Comparison of ENCODE assay signal across 12 mouse cellular contexts in genomic region chr14:122477971-122478573, GRCm38 (mm10). TPM values are rescaled to one million over a fixed set of nuclear protein-coding genes. Genes with fewer than 3 reads are reported as not detected.
DNase-seq lines count a peak whose midpoint lies in the region; ATAC-seq and TF ChIP-seq lines count a peak whose summit lies in the region.
"Had no signal": no experiment of that assay in that cellular context is flagged by ENCODE, and none has a peak within 500 bp of the region (broad histone marks: within the 10 kb centered on the region; RNA-seq: fewer than 3 reads in every experiment).

No protein-coding gene starts in this region.

- TF ChIP-seq POLR2A in kidney, adult 2 months (IDR thresholded peaks at IDR 0.05; ENCODE audit: low read depth, low read length): no peak

- H3K9ac ChIP-seq in neural tube, embryonic 15.5 days (replicated peaks): peak overlapping the region; percentile 37

- H3K4me1 ChIP-seq in kidney, adult 2 months (ENCODE audit: control insufficient read depth, insufficient read depth, low read length): no peaks in the 10 kb centered on the region
- peaks cover 81% of the 10 kb centered on the region for H3K4me1 ChIP-seq in forebrain, embryonic 10.5 days
- peaks cover 74% of the 10 kb centered on the region for H3K4me1 ChIP-seq in limb, embryonic 10.5 days
- H3K4me1 ChIP-seq in neural tube, embryonic 15.5 days: peaks cover 34% of the 10 kb centered on the region

- H3K27ac ChIP-seq in kidney, adult 2 months (ENCODE audit: insufficient read depth, low read depth, low read length): no peak overlapping the region
- H3K27ac ChIP-seq in forebrain, embryonic 10.5 days: peak overlapping the region; percentile 99
- peak overlapping the region; percentile 97 for H3K27ac ChIP-seq in limb, embryonic 10.5 days
- H3K27ac ChIP-seq in neural tube, embryonic 15.5 days (replicated peaks): peak overlapping the region; percentile 83

- no peak for TF ChIP-seq CTCF in kidney, adult 2 months (conservative IDR thresholded peaks at IDR 0.05; ENCODE audit: insufficient read depth, insufficient read length, low read depth, low read length)

- H3K9me3 ChIP-seq in forebrain, embryonic 10.5 days: no peaks in the 10 kb centered on the region
- no peaks in the 10 kb centered on the region for H3K9me3 ChIP-seq in limb, embryonic 10.5 days (replicated peaks)
- H3K9me3 ChIP-seq in neural tube, embryonic 15.5 days (replicated peaks): no peaks in the 10 kb centered on the region

- H3K27me3 ChIP-seq in kidney, adult 2 months (replicated peaks; ENCODE audit: control insufficient read depth, insufficient read depth, low read length): peaks cover 23% of the 10 kb centered on the region
- H3K27me3 ChIP-seq in forebrain, embryonic 10.5 days (ENCODE audit: poor library complexity, severe bottlenecking): peaks cover 86% of the 10 kb centered on the region
- H3K27me3 ChIP-seq in limb, embryonic 10.5 days (ENCODE audit: low read depth, poor library complexity, severe bottlenecking): peaks cover 81% of the 10 kb centered on the region
- H3K27me3 ChIP-seq in neural tube, embryonic 15.5 days (replicated peaks): peaks cover 49% of the 10 kb centered on the region

- no peak for ATAC-seq in neural tube, embryonic 15.5 days (ENCODE audit: low FRiP score)

- 8% methylated on average over 9 of the region's 9 CpGs for WGBS in kidney, adult 2 months
- WGBS in forebrain, embryonic 10.5 days: under 1% methylated on average over 9 of the region's 9 CpGs
- 3% methylated on average over 9 of the region's 9 CpGs for WGBS in limb, embryonic 10.5 days
- 6% methylated on average over 9 of the region's 9 CpGs for WGBS in neural tube, embryonic 15.5 days

- H3K4me3 ChIP-seq in kidney, adult 2 months (ENCODE audit: insufficient read depth, low read depth, low read length): no peak overlapping the region
- H3K4me3 ChIP-seq in forebrain, embryonic 10.5 days: peak overlapping the region; percentile 86
- peak overlapping the region; percentile 88 for H3K4me3 ChIP-seq in limb, embryonic 10.5 days
- H3K4me3 ChIP-seq in neural tube, embryonic 15.5 days (replicated peaks): peak overlapping the region; percentile 47

- peak overlapping the region; percentile 59 for H3K4me2 ChIP-seq in neural tube, embryonic 15.5 days

- DNase-seq in kidney, adult 2 months: peak; percentile 10
- no peak for DNase-seq in kidney, postnatal 10 days
- peak; percentile 66 for DNase-seq in forebrain, embryonic 10.5 days (ENCODE audit: extremely low spot score, low spot score)
- DNase-seq in limb, embryonic 10.5 days (ENCODE audit: low spot score): no peak
- no peak for DNase-seq in Muller cell, postnatal 12 days (ENCODE audit: inconsistent ontology term)
- DNase-seq in right cerebral cortex, adult 2 months (ENCODE audit: low spot score in 2 of 2): no peak
- no peak for DNase-seq in kidney, postnatal 25 days
- DNase-seq: gastrocnemius, postnatal 36 days; heart, postnatal 4 days; right cerebral cortex, adult 18-20 months had no signal

- no peaks in the 10 kb centered on the region for H3K36me3 ChIP-seq in kidney, adult 2 months (ENCODE audit: control insufficient read depth, insufficient read depth, low read length)
- H3K36me3 ChIP-seq in forebrain, embryonic 10.5 days (replicated peaks): peaks cover 38% of the 10 kb centered on the region
- H3K36me3 ChIP-seq in limb, embryonic 10.5 days: peaks cover 19% of the 10 kb centered on the region
- no peaks in the 10 kb centered on the region for H3K36me3 ChIP-seq in neural tube, embryonic 15.5 days

RNA-seq across cellular contexts. Expression of gene Zic2, which starts 2.8 kb away (rescaled TPM):
- not detected in 2 replicates for polyA plus RNA-seq in kidney, adult 2 months (2012; rRNA removed)
- 7.0 and 7.3 TPM in 2 replicates for polyA plus RNA-seq in forebrain, embryonic 10.5 days (2016; fragmentation: Nextera tagmentation; extraction: Ambion mirVana)
- 5.0 and 5.1 TPM in 2 replicates for polyA plus RNA-seq in limb, embryonic 10.5 days (2016; fragmentation: Nextera tagmentation; extraction: Ambion mirVana)
- 5.1 and 6.8 TPM in 2 replicates for polyA plus RNA-seq in neural tube, embryonic 15.5 days (2015; fragmentation: Nextera tagmentation; extraction: Ambion mirVana)

RNA-seq across cellular contexts. Expression of gene Gm10837, which starts 12.3 kb away (rescaled TPM):
- not detected in 2 replicates for polyA plus RNA-seq in kidney, adult 2 months (2012; rRNA removed)
- 0.27 TPM in 1 of 2 replicates, not detected in the other for polyA plus RNA-seq in forebrain, embryonic 10.5 days (2016; fragmentation: Nextera tagmentation; extraction: Ambion mirVana)
- not detected in 2 replicates for polyA plus RNA-seq in limb, embryonic 10.5 days (2016; fragmentation: Nextera tagmentation; extraction: Ambion mirVana)
- 0.23 and 0.27 TPM in 2 replicates for polyA plus RNA-seq in neural tube, embryonic 15.5 days (2015; fragmentation: Nextera tagmentation; extraction: Ambion mirVana)
- polyA plus RNA-seq: testis, adult 2 months had no signal

RNA-seq across cellular contexts. Expression of gene Zic5, which starts 12.6 kb away (rescaled TPM):
- not detected in 2 replicates for polyA plus RNA-seq in kidney, adult 2 months (2012; rRNA removed)
- 20.7 and 21.5 TPM in 2 replicates for polyA plus RNA-seq in forebrain, embryonic 10.5 days (2016; fragmentation: Nextera tagmentation; extraction: Ambion mirVana)
- polyA plus RNA-seq in limb, embryonic 10.5 days (2016; fragmentation: Nextera tagmentation; extraction: Ambion mirVana): 13.8 and 14.9 TPM in 2 replicates
- 3.9 and 6.2 TPM in 2 replicates for polyA plus RNA-seq in neural tube, embryonic 15.5 days (2015; fragmentation: Nextera tagmentation; extraction: Ambion mirVana)

RNA-seq across cellular contexts. Expression of gene Gm5089, which starts 27.2 kb away (rescaled TPM):
- not detected in 2 replicates for polyA plus RNA-seq in kidney, adult 2 months (2012; rRNA removed)
- polyA plus RNA-seq in forebrain, embryonic 10.5 days (2016; fragmentation: Nextera tagmentation; extraction: Ambion mirVana): 1.0 and 1.9 TPM in 2 replicates
- polyA plus RNA-seq in limb, embryonic 10.5 days (2016; fragmentation: Nextera tagmentation; extraction: Ambion mirVana): 0.36 and 0.56 TPM in 2 replicates
- 0.14 and 0.60 TPM in 2 replicates for polyA plus RNA-seq in neural tube, embryonic 15.5 days (2015; fragmentation: Nextera tagmentation; extraction: Ambion mirVana)
- polyA plus RNA-seq: testis, adult 2 months had no signal

RNA-seq across cellular contexts. Expression of gene Pcca, which starts 56.1 kb away (rescaled TPM):
- polyA plus RNA-seq in kidney, adult 2 months (2012; rRNA removed): 67.4 and 77.1 TPM in 2 replicates
- 38.9 and 39.0 TPM in 2 replicates for polyA plus RNA-seq in forebrain, embryonic 10.5 days (2016; fragmentation: Nextera tagmentation; extraction: Ambion mirVana)
- 32.4 and 35.8 TPM in 2 replicates for polyA plus RNA-seq in limb, embryonic 10.5 days (2016; fragmentation: Nextera tagmentation; extraction: Ambion mirVana)
- polyA plus RNA-seq in neural tube, embryonic 15.5 days (2015; fragmentation: Nextera tagmentation; extraction: Ambion mirVana): 27.5 and 28.1 TPM in 2 replicates

Comparison
In these comparisons a context has a peak if more than half of its experiments do, and no peak if none do; other contexts are left out.
1. DNase-seq: peak in kidney, adult 2 months (single experiment) and forebrain, embryonic 10.5 days (single experiment); none in kidney, postnatal 10 days (single experiment), limb, embryonic 10.5 days (single experiment), Muller cell, postnatal 12 days (single experiment), right cerebral cortex, adult 2 months (0 of 2) and kidney, postnatal 25 days (0 of 2).